Mouse (Mus musculus): ENCODE measurements at regions not wholly inside any gene's neighbourhood (a gene's known extent, or its start where the extent isn't known, plus 50 kb on each side); places are given as distances from the start of the nearest gene placed in this dataset.

GRCm38 (mm10) chr2:9267675-9268074 lies 613.4 kb upstream of the 4930412O13Rik start:
- no peaks in the 10 kb centered on the region for H3K9me3 ChIP-seq (replicated peaks; ENCODE audit: low read length)
- no peaks in the 10 kb centered on the region for H3K27me3 ChIP-seq (replicated peaks)
- no peaks in the 10 kb centered on the region for H3K4me1 ChIP-seq (ENCODE audit: control insufficient read depth in 1 of 2, insufficient read depth in 2 of 2)
- no peaks in the 10 kb centered on the region for H3K36me3 ChIP-seq (replicated peaks in 1 of 2; ENCODE audit: control insufficient read depth in 1 of 2, insufficient read depth in 1 of 2, low read length in 1 of 2)
- H3K4me3 ChIP-seq (replicated peaks in 1 of 3; ENCODE audit: low read depth in 2 of 3, low read length in 2 of 3, poor library complexity in 1 of 3) = no peak overlapping the region
- no peaks in the 10 kb centered on the region for H3K79me2 ChIP-seq (replicated peaks; ENCODE audit: control insufficient read depth, extremely low read depth, insufficient read depth, poor library complexity, severe bottlenecking)
- dilution Hi-C loops (cut with MboI; ENCODE audit: extremely low pct_ligation_motif_present, extremely low pct_unique_long_range_greater_than_20kb, low sequenced_read_pairs) (no loop called here), in situ Hi-C loops (cut with MboI; ENCODE audit: low pct_ligation_motif_present, low pct_unique_long_range_greater_than_20kb, low sequenced_read_pairs) (no loop called here)
- H3K4me2 ChIP-seq (ENCODE audit: insufficient read depth, low read depth, poor library complexity, severe bottlenecking) = no peak overlapping the region
- H3K9ac ChIP-seq (ENCODE audit: insufficient read depth, low read depth) = no peak overlapping the region
- DNase-seq (ENCODE audit: extremely low read depth) = no peak
- TF ChIP-seq POLR2AphosphoS2 (IDR thresholded peaks at IDR 0.05; ENCODE audit: low read depth, low read length) (no peak), MAFK (IDR thresholded peaks at IDR 0.05; ENCODE audit: insufficient replicate concordance, low read length) (no peak), SIN3A (IDR thresholded peaks at IDR 0.05; ENCODE audit: low read length) (no peak), JUN (IDR thresholded peaks at IDR 0.05; ENCODE audit: insufficient read depth, low read depth, low read length) (no peak), ELF1 (IDR thresholded peaks at IDR 0.05; ENCODE audit: low read depth, low read length) (no peak), CHD1 (IDR thresholded peaks at IDR 0.05; ENCODE audit: low read depth, low read length) (no peak), IRF4 (IDR thresholded peaks at IDR 0.05; ENCODE audit: low read depth, low read length) (no peak), ETS1 (conservative IDR thresholded peaks at IDR 0.05; ENCODE audit: low read depth, low read length) (no peak), NRF1 (IDR thresholded peaks at IDR 0.05; ENCODE audit: low read depth, low read length) (no peak), TBP (conservative IDR thresholded peaks at IDR 0.05; ENCODE audit: low read depth, low read length) (no peak)
- no peak overlapping the region for H3K27ac ChIP-seq (ENCODE audit: insufficient read depth, low read depth)

- Histone ChIP-seq H3K9ac (ENCODE audit: insufficient read depth, low read depth) (no peak overlapping the region), H3K4me1 (ENCODE audit: control insufficient read depth in 1 of 2, insufficient read depth in 2 of 2) (no peaks in the 10 kb centered on the region), H3K9me3 (replicated peaks; ENCODE audit: low read length) (no peaks in the 10 kb centered on the region), H3K79me2 (replicated peaks; ENCODE audit: control insufficient read depth, extremely low read depth, insufficient read depth, poor library complexity, severe bottlenecking) (no peaks in the 10 kb centered on the region), H3K4me2 (ENCODE audit: insufficient read depth, low read depth, poor library complexity, severe bottlenecking) (no peak overlapping the region), H3K27ac (ENCODE audit: insufficient read depth, low read depth) (no peak overlapping the region), H3K36me3 (replicated peaks in 1 of 2; ENCODE audit: control insufficient read depth in 1 of 2, insufficient read depth in 1 of 2, low read length in 1 of 2) (no peaks in the 10 kb centered on the region), H3K27me3 (replicated peaks) (no peaks in the 10 kb centered on the region), H3K4me3 (replicated peaks in 1 of 3; ENCODE audit: low read depth in 2 of 3, low read length in 2 of 3, poor library complexity in 1 of 3) (no peak overlapping the region)
- TF ChIP-seq TBP (conservative IDR thresholded peaks at IDR 0.05; ENCODE audit: low read depth, low read length) (no peak), ETS1 (conservative IDR thresholded peaks at IDR 0.05; ENCODE audit: low read depth, low read length) (no peak), JUND (conservative IDR thresholded peaks at IDR 0.05; ENCODE audit: low read depth, low read length) (no peak), MAZ (IDR thresholded peaks at IDR 0.05; ENCODE audit: low read depth, low read length) (no peak), GABPA (IDR thresholded peaks at IDR 0.05; ENCODE audit: insufficient replicate concordance, low read depth, low read length) (no peak), TCF12 (IDR thresholded peaks at IDR 0.05; ENCODE audit: low read depth, low read length) (no peak), CHD2 (IDR thresholded peaks at IDR 0.05; ENCODE audit: low read length) (no peak), NRF1 (IDR thresholded peaks at IDR 0.05; ENCODE audit: low read depth, low read length) (no peak), ELF1 (IDR thresholded peaks at IDR 0.05; ENCODE audit: low read depth, low read length) (no peak), NELFE (IDR thresholded peaks at IDR 0.05; ENCODE audit: low read depth, low read length) (no peak), UBTF (IDR thresholded peaks at IDR 0.05; ENCODE audit: low read depth, low read length) (no peak), IRF4 (IDR thresholded peaks at IDR 0.05; ENCODE audit: low read depth, low read length) (no peak)
- no peak for DNase-seq (ENCODE audit: extremely low read depth)
- in situ Hi-C loops (cut with MboI; ENCODE audit: low pct_ligation_motif_present, low pct_unique_long_range_greater_than_20kb, low sequenced_read_pairs) = no loop called here
- dilution Hi-C loops (cut with MboI; ENCODE audit: extremely low pct_ligation_motif_present, extremely low pct_unique_long_range_greater_than_20kb, low sequenced_read_pairs) = no loop called here
Measured at GRCm38 (mm10) chr2:9283441-9283840, 597.6 kb upstream of the 4930412O13Rik start.
